Mouse (Mus musculus) hindbrain, postnatal 0 days (tissue): ENCODE results near the gene Ncor2. TPM values are rescaled to one million over a fixed set of nuclear protein-coding genes. Genes with fewer than 3 reads are reported as not detected.

ENCODE experiments used
- ATAC-seq: fragments of 200-750 bp; cut with Nextera tagmentation; 2 replicates; pipeline ENCODE4 v1.8.0; 2017; ENCODE audit warnings: mild to moderate bottlenecking, moderate TSS enrichment, moderate library complexity
- DNase-seq: peaks from one replicate; pipeline ENCODE4 v3.0.0-alpha.2; 2015; ENCODE audit warnings: low spot score
- H3K27ac ChIP-seq: fragments of 300-500 bp; sonication (generic); 2 replicates; pipeline ENCODE4 v1.5.1; 2014; ENCODE audit warnings: mild to moderate bottlenecking
- H3K27me3 ChIP-seq: fragments of 300-500 bp; sonication (generic); 2 replicates; pipeline ENCODE4 v1.6.1; 2014; ENCODE audit warnings: low read length, mixed read lengths; ENCODE audit not compliant: insufficient read depth
- H3K36me3 ChIP-seq: fragments of 300-500 bp; sonication (generic); 2 replicates; pipeline ENCODE4 v1.6.1; 2014; ENCODE audit warnings: low read length, mixed read lengths; ENCODE audit not compliant: insufficient read depth
- H3K4me1 ChIP-seq: fragments of 300-500 bp; sonication (generic); 2 replicates; pipeline ENCODE4 v1.6.1; 2014; ENCODE audit warnings: antibody characterized with exemption, low read length, mixed read lengths; ENCODE audit not compliant: insufficient read depth
- H3K4me2 ChIP-seq: fragments of 300-500 bp; sonication (generic); 2 replicates; pipeline ENCODE4 v1.6.1; 2014; ENCODE audit warnings: low read depth, mild to moderate bottlenecking, low read length, moderate library complexity, mixed read lengths
- H3K4me3 ChIP-seq: fragments of 300-500 bp; sonication (generic); 2 replicates; pipeline ENCODE4 v1.5.1; 2014; ENCODE audit warnings: low read length
- H3K9ac ChIP-seq: fragments of 300-500 bp; sonication (generic); replicated peaks from 2 replicates; pipeline ENCODE4 v1.6.1; 2014; ENCODE audit warnings: mild to moderate bottlenecking, low read length, moderate library complexity, mixed read lengths
- H3K9me3 ChIP-seq: fragments of 300-500 bp; sonication (generic); 2 replicates; pipeline ENCODE4 v1.6.1; 2016; ENCODE audit warnings: low read length, mixed read lengths
- CTCF ChIP-seq: IDR thresholded peaks from 2 replicates; pipeline ENCODE4 v1.5.1; 2016; ENCODE audit warnings: antibody characterized with exemption, control low read depth, low read depth
- WGBS: fragments of 180-500 bp; shearing (Covaris S2); extraction: QIAGEN DNeasy Blood & Tissue Kit; methylation state at CpG from one replicate; pipeline ENCODE4 v1.1.7; 2014; 5-methylcytosine and 5-hydroxymethylcytosine counted together
- polyA plus RNA-seq: library from polyadenylated mRNA; unstranded; fragments of >200 nt; fragmentation: Nextera tagmentation; extraction: Ambion mirVana; gene quantifications from 2 replicates; pipeline ENCODE4 v1.2.1, GENCODE M21; 2015
- total RNA-seq: library from RNA; depleted of rRNA; stranded (reverse); fragments of >200 nt; gene quantifications from 2 replicates; pipeline ENCODE4 v1.2.3, GENCODE M21; 2014

Gene Ncor2
- total and polyA plus RNA-seq, 2 experiments from 2014 or later, result 22.7 to 35.4 TPM

GRCm38 (mm10) chr5:125156418-125157205, 22.4 kb downstream of the Ncor2 start:
- DNase-seq (peak; percentile 10), ATAC-seq (no peak)
- no peak overlapping the region for H3K4me2 ChIP-seq
- WGBS, result 55% methylated on average over 21 of the region's 22 CpGs
- no peak for TF ChIP-seq CTCF
- H3K9me3 ChIP-seq, result no peaks in the 10 kb centered on the region
- H3K27me3 ChIP-seq, result no peaks in the 10 kb centered on the region
- H3K9ac ChIP-seq, result no peak overlapping the region
- no peak overlapping the region for H3K4me3 ChIP-seq
- H3K27ac ChIP-seq, result peak overlapping the region; percentile 83; the same call in 1 of the 2 replicates
- peaks cover 78% of the 10 kb centered on the region for H3K4me1 ChIP-seq
- H3K36me3 ChIP-seq, result no peaks in the 10 kb centered on the region

- ATAC-seq (no peak), DNase-seq (no peak)
- no peak for TF ChIP-seq CTCF
- Histone ChIP-seq H3K9ac (no peak overlapping the region; the same call in 1 of the 2 replicates), H3K4me2 (no peak overlapping the region), H3K27me3 (no peaks in the 10 kb centered on the region), H3K4me3 (no peak overlapping the region), H3K9me3 (no peaks in the 10 kb centered on the region), H3K36me3 (no peaks in the 10 kb centered on the region), H3K4me1 (peaks cover 89% of the 10 kb centered on the region), H3K27ac (peak overlapping the region; percentile 83)
- 65% methylated on average over 4 of the region's 4 CpGs for WGBS
Measured at GRCm38 (mm10) chr5:125155451-125155850, 23.6 kb downstream of the Ncor2 start.

GRCm38 (mm10) chr5:125154989-125155388, 24.0 kb downstream of the Ncor2 start:
- peak overlapping the region; percentile 83 for H3K27ac ChIP-seq
- DNase-seq (peak; percentile 88), ATAC-seq (peak; percentile 57)
- no peaks in the 10 kb centered on the region for H3K27me3 ChIP-seq
- H3K4me2 ChIP-seq, result no peak overlapping the region
- no peak overlapping the region; the same call in 1 of the 2 replicates for H3K9ac ChIP-seq
- H3K9me3 ChIP-seq, result no peaks in the 10 kb centered on the region
- WGBS, result 8% methylated on average over 5 of the region's 5 CpGs
- no peak overlapping the region for H3K4me3 ChIP-seq
- H3K36me3 ChIP-seq, result no peaks in the 10 kb centered on the region
- H3K4me1 ChIP-seq, result peaks cover 87% of the 10 kb centered on the region
- no peak for TF ChIP-seq CTCF

GRCm38 (mm10) chr5:125154178-125154577, 24.8 kb downstream of the Ncor2 start:
- Histone ChIP-seq H3K4me3 (no peak overlapping the region), H3K4me2 (no peak overlapping the region), H3K9ac (no peak overlapping the region), H3K27ac (peak overlapping the region; percentile 83), H3K9me3 (no peaks in the 10 kb centered on the region), H3K4me1 (peaks cover 86% of the 10 kb centered on the region), H3K27me3 (no peaks in the 10 kb centered on the region), H3K36me3 (no peaks in the 10 kb centered on the region)
- no peak for ATAC-seq
- TF ChIP-seq CTCF, result 0 out of 2 replicates have a peak, but pooled peaks have one; percentile 23
- WGBS, result 33% methylated on average over 5 of the region's 5 CpGs
- no peak for DNase-seq

- no peak overlapping the region for H3K4me3 ChIP-seq
- peak; percentile 40 for TF ChIP-seq CTCF
- peak overlapping the region; percentile 83; the same call in 1 of the 2 replicates for H3K27ac ChIP-seq
- 75% methylated on average over 11 of the region's 11 CpGs for WGBS
- H3K36me3 ChIP-seq, result no peaks in the 10 kb centered on the region
- no peak overlapping the region for H3K4me2 ChIP-seq
- H3K9ac ChIP-seq, result no peak overlapping the region
- H3K4me1 ChIP-seq, result peaks cover 83% of the 10 kb centered on the region
- no peak for DNase-seq
- ATAC-seq, result no peak
- H3K27me3 ChIP-seq, result no peaks in the 10 kb centered on the region
- no peaks in the 10 kb centered on the region for H3K9me3 ChIP-seq
Measured at GRCm38 (mm10) chr5:125153201-125153816, 25.7 kb downstream of the Ncor2 start.

GRCm38 (mm10) chr5:125151872-125152534, 27.0 kb downstream of the Ncor2 start:
- Histone ChIP-seq H3K4me2 (no peak overlapping the region), H3K27ac (peak overlapping the region; percentile 80), H3K9me3 (no peaks in the 10 kb centered on the region), H3K36me3 (no peaks in the 10 kb centered on the region), H3K27me3 (no peaks in the 10 kb centered on the region), H3K4me3 (no peak overlapping the region), H3K4me1 (peaks cover 82% of the 10 kb centered on the region), H3K9ac (no peak overlapping the region; the same call in 1 of the 2 replicates)
- ATAC-seq (peak; percentile 70), DNase-seq (peak; percentile 85)
- 0 out of 2 replicates have a peak, but pooled peaks have one; percentile 4 for TF ChIP-seq CTCF
- WGBS, result 15% methylated on average over 17 of the region's 17 CpGs
